Mouse (Mus musculus): Measurements from ENCODE around the gene Erich3.

DNA sequence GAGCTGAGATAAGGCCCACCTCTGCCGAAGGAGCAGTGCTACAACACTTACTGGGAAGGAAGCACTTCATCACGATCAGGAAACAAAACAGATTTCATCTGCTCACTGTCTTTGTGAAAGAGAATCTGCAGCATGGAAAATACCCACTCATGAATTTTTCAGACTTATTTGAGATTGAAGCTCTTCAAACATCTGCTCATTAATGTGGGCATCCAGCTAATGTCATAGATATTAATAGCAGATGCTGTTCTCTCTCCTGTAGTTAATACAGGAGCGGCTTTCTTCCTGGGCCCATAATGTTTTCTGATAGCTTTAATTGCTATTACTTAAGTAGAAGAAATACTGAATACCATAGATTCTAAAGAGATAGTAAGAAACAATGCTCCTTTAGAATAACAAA is 152.6 kb downstream of the Erich3 start:
- TF ChIP-seq CTCF (IDR thresholded peaks at IDR 0.05; ENCODE audit: low read depth) (no peak), EP300 (optimal IDR thresholded peaks at IDR 0.05) (no peak)
